Mouse (Mus musculus): ENCODE measurements around the gene BC017158. TPM values are rescaled to one million over a fixed set of nuclear protein-coding genes. Genes with fewer than 3 reads are reported as not detected.

The BC017158 gene
- polyA plus RNA-seq, 1 experiment from 2014 or later = 22.5 TPM

DNA sequence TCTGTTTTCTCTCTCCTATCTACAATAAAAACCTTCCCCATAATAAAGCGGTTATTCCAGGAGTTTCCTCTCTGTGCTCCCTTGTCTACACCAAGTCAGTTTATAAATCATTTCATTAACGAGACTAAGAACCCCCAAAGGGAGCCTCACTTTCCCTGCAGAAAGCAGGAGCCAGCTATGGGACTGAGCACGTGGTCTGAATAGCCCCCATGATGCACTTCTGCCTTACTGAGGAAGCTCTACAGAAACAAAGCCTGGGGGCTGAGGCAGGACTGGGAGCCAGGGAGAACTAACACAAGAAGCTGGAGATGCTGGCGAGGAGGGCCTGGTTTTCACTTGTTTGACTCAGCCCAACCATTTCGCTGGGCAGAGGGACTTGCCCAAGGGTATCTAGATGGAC is 13.9 kb downstream of the BC017158 start:
- 49% methylated on average over 5 of the region's 5 CpGs for WGBS
- no peaks in the 10 kb centered on the region for H3K9me3 ChIP-seq
- ATAC-seq (ENCODE audit: insufficient number of reproducible peaks, insufficient read depth, low FRiP score, low TSS enrichment, low read depth) = no peak
- peaks cover 52% of the 10 kb centered on the region for H3K36me3 ChIP-seq
- no peak overlapping the region for H3K4me3 ChIP-seq (replicated peaks)
- peak overlapping the region; percentile 31; the same call in 1 of the 2 replicates for H3K27ac ChIP-seq
- H3K4me1 ChIP-seq (replicated peaks) = peaks cover 14% of the 10 kb centered on the region
- H3K27me3 ChIP-seq = no peaks in the 10 kb centered on the region
- no peak overlapping the region for H3K9ac ChIP-seq (replicated peaks)
- H3K4me2 ChIP-seq = no peak overlapping the region

DNA sequence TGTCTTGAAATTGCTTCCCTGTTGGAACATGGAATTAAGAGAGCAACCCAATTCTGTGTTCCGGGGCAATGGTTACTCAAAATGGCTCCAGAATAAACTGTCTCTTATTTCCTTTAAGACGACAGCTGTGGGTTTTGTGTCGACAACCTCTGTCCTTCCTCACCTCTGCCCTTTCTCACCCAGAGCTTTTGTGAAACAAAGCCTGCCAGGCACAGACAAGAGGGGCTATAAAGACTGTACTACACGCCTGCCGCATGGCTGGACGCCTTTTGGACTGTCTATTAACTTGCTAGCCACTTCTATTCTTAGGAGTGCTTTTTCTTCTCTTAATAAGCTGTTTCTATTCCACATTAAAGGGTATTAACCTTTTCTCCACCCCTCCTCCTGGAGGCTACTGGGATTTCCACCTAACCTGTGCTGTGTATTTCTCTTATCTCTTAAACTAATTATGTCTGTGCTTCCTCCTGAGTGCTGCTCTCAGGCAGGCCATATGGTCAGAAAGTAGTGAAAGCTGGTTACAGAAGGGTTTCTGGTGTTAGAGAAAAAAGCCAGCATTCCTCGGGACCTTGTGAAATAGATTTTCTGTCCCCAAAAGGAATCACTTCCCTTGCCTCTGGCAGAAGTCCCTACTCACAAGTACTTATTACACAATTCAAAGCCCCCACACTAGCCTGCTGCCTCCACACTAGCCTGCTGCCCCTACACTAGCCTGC is 15.3 kb downstream of the BC017158 start:
- H3K27me3 ChIP-seq = no peaks in the 10 kb centered on the region
- H3K9me3 ChIP-seq = no peaks in the 10 kb centered on the region
- peaks cover 44% of the 10 kb centered on the region for H3K36me3 ChIP-seq
- peaks cover 9% of the 10 kb centered on the region for H3K4me1 ChIP-seq (replicated peaks)
- no peak for ATAC-seq (ENCODE audit: insufficient number of reproducible peaks, insufficient read depth, low FRiP score, low TSS enrichment, low read depth)
- H3K27ac ChIP-seq = peak overlapping the region; percentile 41; the same call in 1 of the 2 replicates
- H3K4me2 ChIP-seq = no peak overlapping the region
- WGBS = 19% methylated on average over 7 of the region's 7 CpGs
- H3K9ac ChIP-seq (replicated peaks) = no peak overlapping the region
- no peak overlapping the region for H3K4me3 ChIP-seq (replicated peaks)

DNA sequence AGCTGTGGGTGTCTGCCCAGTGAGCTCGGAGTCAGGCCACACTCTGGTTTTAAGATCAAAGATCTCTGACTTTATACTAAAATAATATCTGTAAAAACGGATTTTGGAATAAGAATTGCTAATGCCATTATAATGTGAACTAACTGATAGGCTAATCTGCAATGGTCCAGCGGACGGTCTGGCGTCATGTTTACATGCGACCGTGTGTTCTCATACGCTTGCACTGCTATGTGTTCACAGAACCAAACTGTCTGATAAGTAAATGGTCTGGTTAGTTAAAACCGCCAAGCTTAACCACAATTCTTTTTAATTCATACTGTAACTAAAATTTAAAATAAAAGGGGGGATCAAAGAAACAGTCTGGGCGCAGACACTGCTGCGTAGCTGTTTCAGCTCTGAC is 16.2 kb downstream of the BC017158 start:
- Histone ChIP-seq H3K27ac (no peak overlapping the region), H3K4me1 (replicated peaks) (peaks cover 9% of the 10 kb centered on the region), H3K4me3 (replicated peaks) (no peak overlapping the region), H3K4me2 (no peak overlapping the region), H3K36me3 (peaks cover 44% of the 10 kb centered on the region), H3K27me3 (no peaks in the 10 kb centered on the region), H3K9me3 (no peaks in the 10 kb centered on the region), H3K9ac (replicated peaks) (no peak overlapping the region)
- 89% methylated on average over 11 of the region's 11 CpGs for WGBS
- no peak for ATAC-seq (ENCODE audit: insufficient number of reproducible peaks, insufficient read depth, low FRiP score, low TSS enrichment, low read depth)

DNA sequence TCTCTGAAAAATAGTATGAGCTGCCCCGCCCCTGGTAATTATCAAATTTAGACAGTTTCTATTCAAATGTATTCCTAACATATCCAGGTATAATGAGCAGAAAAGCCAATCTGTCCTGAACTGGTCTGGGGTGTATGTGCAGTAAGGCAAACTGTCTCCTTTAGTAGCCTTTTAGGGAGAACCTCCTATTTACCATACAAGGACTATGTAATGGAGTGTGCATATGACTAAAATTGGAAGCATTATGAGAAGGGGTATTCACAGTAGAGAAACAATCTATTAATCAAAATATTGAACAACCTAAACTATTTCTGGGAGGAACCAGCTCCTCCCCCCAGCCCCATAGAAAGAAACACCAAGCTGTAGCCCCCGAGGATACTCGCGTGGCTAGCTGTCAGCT is 18.2 kb downstream of the BC017158 start:
- no peak for ATAC-seq (ENCODE audit: insufficient number of reproducible peaks, insufficient read depth, low FRiP score, low TSS enrichment, low read depth)
- Histone ChIP-seq H3K4me1 (replicated peaks) (peaks cover 9% of the 10 kb centered on the region), H3K27me3 (no peaks in the 10 kb centered on the region), H3K9ac (replicated peaks) (no peak overlapping the region), H3K9me3 (no peaks in the 10 kb centered on the region), H3K27ac (no peak overlapping the region), H3K4me2 (no peak overlapping the region), H3K36me3 (peaks cover 58% of the 10 kb centered on the region), H3K4me3 (replicated peaks) (no peak overlapping the region)
- WGBS = 92% methylated on average over 4 of the region's 4 CpGs

DNA sequence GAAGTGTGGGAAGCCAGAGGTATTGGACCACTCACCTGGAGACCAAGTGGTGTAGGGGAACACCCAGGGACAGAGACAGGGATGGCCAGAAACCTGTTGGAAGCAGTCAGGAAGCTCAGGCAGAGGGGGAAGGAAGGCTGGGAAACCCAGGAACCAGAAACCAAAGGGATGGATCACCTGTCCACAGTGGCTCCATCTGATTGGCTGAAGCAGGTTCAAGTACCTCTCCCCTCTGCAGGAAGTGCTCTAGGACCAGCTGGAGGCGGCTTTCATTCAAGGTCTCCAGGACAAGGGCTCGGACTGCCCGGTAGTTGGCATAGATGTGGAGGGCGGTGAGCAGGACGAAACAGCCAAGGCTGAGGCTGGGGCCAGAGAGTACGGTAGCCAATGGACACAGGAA is 21.9 kb downstream of the BC017158 start:
- H3K4me1 ChIP-seq (replicated peaks) = no peaks in the 10 kb centered on the region
- H3K27ac ChIP-seq = no peak overlapping the region
- no peak for ATAC-seq (ENCODE audit: insufficient number of reproducible peaks, insufficient read depth, low FRiP score, low TSS enrichment, low read depth)
- H3K9me3 ChIP-seq = no peaks in the 10 kb centered on the region
- no peak overlapping the region for H3K4me3 ChIP-seq (replicated peaks)
- no peak overlapping the region for H3K9ac ChIP-seq (replicated peaks)
- no peak overlapping the region for H3K4me2 ChIP-seq
- WGBS = 93% methylated on average over 6 of the region's 6 CpGs
- H3K36me3 ChIP-seq = peaks cover 85% of the 10 kb centered on the region
- no peaks in the 10 kb centered on the region for H3K27me3 ChIP-seq

DNA sequence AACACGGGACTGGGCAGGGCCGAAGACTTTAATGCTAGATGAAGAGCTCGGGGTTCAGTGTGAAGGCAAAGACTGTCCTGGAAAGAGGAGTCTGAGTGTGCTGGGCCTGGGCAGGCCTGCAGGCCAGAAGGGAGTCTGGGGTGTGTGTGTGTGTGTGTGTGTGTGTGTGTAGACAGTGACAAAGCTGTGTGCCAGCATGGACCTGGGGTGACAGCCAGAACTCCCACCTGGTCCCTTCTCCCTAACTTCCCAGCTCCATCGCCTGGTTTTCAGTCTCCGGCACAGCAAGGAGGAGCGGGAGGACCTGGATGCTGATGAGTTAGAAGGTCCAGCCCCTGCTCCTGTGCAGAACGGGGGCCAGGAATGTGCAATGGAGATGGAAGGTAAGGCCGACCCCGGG is 26.5 kb downstream of the BC017158 start:
- no peak overlapping the region for H3K27ac ChIP-seq
- H3K4me2 ChIP-seq = no peak overlapping the region
- no peak overlapping the region for H3K9ac ChIP-seq (replicated peaks)
- H3K9me3 ChIP-seq = no peaks in the 10 kb centered on the region
- H3K36me3 ChIP-seq = peaks cover 62% of the 10 kb centered on the region
- H3K4me1 ChIP-seq (replicated peaks) = no peaks in the 10 kb centered on the region
- H3K27me3 ChIP-seq = no peaks in the 10 kb centered on the region
- 90% methylated on average over 7 of the region's 9 CpGs for WGBS
- H3K4me3 ChIP-seq (replicated peaks) = no peak overlapping the region
- no peak for ATAC-seq (ENCODE audit: insufficient number of reproducible peaks, insufficient read depth, low FRiP score, low TSS enrichment, low read depth)

DNA sequence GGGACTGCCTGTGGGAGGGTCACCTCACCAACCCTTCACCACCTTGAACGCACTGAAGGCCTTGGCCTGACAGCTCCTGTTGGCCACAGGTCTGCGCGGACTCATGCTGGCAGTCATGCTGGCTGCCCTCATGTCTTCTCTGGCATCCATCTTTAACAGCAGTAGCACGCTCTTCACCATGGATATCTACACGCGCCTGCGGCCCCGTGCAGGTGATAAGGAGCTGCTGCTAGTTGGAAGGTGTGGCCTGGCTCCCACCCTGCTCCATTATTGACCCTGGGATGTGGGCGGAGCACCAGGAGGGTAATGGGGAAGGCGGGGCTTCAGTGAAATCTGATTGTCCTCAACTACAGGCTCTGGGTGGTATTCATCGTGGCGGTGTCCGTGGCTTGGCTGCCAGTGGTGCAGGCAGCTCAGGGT is 27.5 kb downstream of the BC017158 start:
- Histone ChIP-seq H3K4me3 (replicated peaks) (no peak overlapping the region), H3K27ac (no peak overlapping the region), H3K9ac (replicated peaks) (no peak overlapping the region), H3K36me3 (peaks cover 52% of the 10 kb centered on the region), H3K27me3 (no peaks in the 10 kb centered on the region; the same call in 1 of the 2 replicates), H3K9me3 (no peaks in the 10 kb centered on the region), H3K4me2 (no peak overlapping the region), H3K4me1 (replicated peaks) (no peaks in the 10 kb centered on the region)
- WGBS = 58% methylated on average over 13 of the region's 13 CpGs
- ATAC-seq (ENCODE audit: insufficient number of reproducible peaks, insufficient read depth, low FRiP score, low TSS enrichment, low read depth) = 0 out of 2 replicates have a peak, but pooled peaks have one; percentile 43

DNA sequence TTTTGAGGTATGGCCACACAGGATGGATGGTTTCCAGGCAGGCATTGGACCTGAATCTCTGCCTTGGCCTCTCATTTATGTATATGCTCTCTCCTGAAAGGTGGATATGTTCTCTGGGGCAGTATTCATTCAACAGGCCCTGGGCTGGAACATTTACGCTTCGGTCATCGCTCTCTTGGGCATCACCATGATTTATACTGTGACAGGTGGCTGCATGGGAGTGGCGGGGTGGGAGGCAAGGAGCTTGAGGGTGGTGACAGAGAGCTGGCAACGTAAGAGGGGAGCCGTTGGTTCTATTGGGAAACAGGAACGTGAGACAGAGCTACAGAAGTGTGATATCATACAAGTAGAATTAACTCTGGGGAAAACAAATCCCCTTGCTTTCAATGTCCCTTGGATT is 30.2 kb downstream of the BC017158 start:
- no peak overlapping the region for H3K9ac ChIP-seq (replicated peaks)
- H3K4me2 ChIP-seq = no peak overlapping the region
- H3K36me3 ChIP-seq = peaks cover 26% of the 10 kb centered on the region
- H3K9me3 ChIP-seq = no peaks in the 10 kb centered on the region
- WGBS = 82% methylated on average over 7 of the region's 7 CpGs
- no peaks in the 10 kb centered on the region; the same call in 1 of the 2 replicates for H3K27me3 ChIP-seq
- ATAC-seq (ENCODE audit: insufficient number of reproducible peaks, insufficient read depth, low FRiP score, low TSS enrichment, low read depth) = no peak
- no peak overlapping the region for H3K4me3 ChIP-seq (replicated peaks)
- no peaks in the 10 kb centered on the region for H3K4me1 ChIP-seq (replicated peaks)
- H3K27ac ChIP-seq = no peak overlapping the region

DNA sequence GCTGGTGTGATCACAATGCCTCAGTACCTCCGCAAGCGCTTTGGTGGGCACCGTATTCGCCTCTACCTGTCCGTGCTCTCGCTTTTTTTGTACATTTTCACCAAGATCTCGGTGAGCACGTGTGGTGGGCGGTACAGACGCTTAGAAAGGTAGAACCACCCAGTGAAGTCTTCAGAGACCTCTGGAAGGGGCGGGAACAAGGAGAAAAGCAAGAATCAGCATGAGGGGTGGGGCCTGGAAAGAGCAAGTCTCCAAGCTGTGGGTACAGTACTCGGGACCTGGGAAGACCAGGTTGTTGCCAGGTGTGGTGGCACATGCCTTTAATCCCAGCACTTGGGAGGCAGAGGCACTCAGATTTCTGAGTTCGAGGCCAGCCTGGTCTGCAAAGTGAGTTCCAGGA is 30.6 kb downstream of the BC017158 start:
- Histone ChIP-seq H3K4me1 (replicated peaks) (no peaks in the 10 kb centered on the region), H3K9ac (replicated peaks) (no peak overlapping the region), H3K4me2 (no peak overlapping the region), H3K4me3 (replicated peaks) (no peak overlapping the region), H3K9me3 (no peaks in the 10 kb centered on the region), H3K27me3 (no peaks in the 10 kb centered on the region; the same call in 1 of the 2 replicates), H3K27ac (no peak overlapping the region), H3K36me3 (peaks cover 23% of the 10 kb centered on the region)
- WGBS = 61% methylated on average over 13 of the region's 13 CpGs
- ATAC-seq (ENCODE audit: insufficient number of reproducible peaks, insufficient read depth, low FRiP score, low TSS enrichment, low read depth) = no peak

DNA sequence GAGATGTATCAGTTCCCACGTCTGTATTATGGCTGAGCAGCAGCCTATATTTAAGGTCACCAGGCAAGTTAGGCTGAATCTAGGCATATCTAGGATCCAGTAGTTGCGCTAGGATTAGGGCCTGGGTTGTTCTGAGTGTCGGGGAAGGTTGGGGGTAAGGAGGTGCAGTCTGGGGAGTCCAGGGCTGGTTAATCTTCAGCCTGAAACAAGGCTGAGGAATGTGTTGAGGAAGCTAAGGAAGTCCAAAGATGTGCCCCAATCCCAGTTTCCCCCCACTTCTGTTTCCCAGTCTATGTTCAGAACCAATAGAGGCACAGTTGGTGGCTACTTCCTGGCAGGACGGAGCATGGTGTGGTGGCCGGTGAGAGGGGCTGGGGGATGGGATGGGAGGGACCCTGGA is 31.9 kb downstream of the BC017158 start:
- Histone ChIP-seq H3K27me3 (no peaks in the 10 kb centered on the region; the same call in 1 of the 2 replicates), H3K4me1 (replicated peaks) (no peaks in the 10 kb centered on the region), H3K36me3 (peaks cover 10% of the 10 kb centered on the region; the same call in 1 of the 2 replicates), H3K4me2 (no peak overlapping the region), H3K4me3 (replicated peaks) (no peak overlapping the region), H3K27ac (no peak overlapping the region), H3K9me3 (no peaks in the 10 kb centered on the region), H3K9ac (replicated peaks) (no peak overlapping the region)
- 79% methylated on average over 5 of the region's 5 CpGs for WGBS
- ATAC-seq (ENCODE audit: insufficient number of reproducible peaks, insufficient read depth, low FRiP score, low TSS enrichment, low read depth) = no peak

DNA sequence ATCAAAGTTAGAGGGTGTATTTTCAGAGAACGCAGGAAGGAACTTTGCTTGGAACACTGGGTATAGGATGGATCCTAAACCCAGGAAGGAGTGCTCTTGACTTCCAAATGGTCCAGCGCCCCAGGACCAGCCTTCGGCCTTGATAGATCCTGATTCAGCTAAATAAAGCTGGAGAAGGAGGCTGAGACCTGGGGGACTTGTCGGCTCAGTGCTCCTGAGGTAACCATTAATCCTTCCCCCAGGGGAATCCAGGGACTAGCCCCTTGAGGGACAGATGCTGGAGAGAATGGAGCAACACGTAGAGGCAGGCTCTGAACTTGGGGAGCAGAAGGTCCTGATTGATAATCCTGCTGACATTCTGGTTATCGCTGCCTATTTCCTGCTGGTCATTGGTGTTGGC is 32.6 kb downstream of the BC017158 start, which contains the start of gene Slc5a2:
Slc5a2 (plus strand) TSS at position 247 of the 400 bp plus-strand sequence.
- no peak within 1 kb of the TSS for H3K9ac ChIP-seq (replicated peaks)
- no peaks in the 10 kb centered on the region for H3K4me1 ChIP-seq (replicated peaks)
- H3K27me3 ChIP-seq = no peaks in the 10 kb centered on the region; the same call in 1 of the 2 replicates
- H3K36me3 ChIP-seq = peaks cover 4% of the 10 kb centered on the region; the same call in 1 of the 2 replicates
- ATAC-seq (ENCODE audit: insufficient number of reproducible peaks, insufficient read depth, low FRiP score, low TSS enrichment, low read depth) = no peak
- no peaks in the 10 kb centered on the region for H3K9me3 ChIP-seq
- H3K4me2 ChIP-seq = no peak within 1 kb of the TSS
- 85% methylated on average over 6 of the region's 6 CpGs for WGBS
- H3K4me3 ChIP-seq (replicated peaks) = no peak within 1 kb of the TSS
- no peak within 1 kb of the TSS for H3K27ac ChIP-seq

Measured in limb, embryonic 12.5 days (tissue).